Mouse (Mus musculus) testis, adult 2 months (tissue): ENCODE data around the gene Pnliprp1. TPM values are rescaled to one million over a fixed set of nuclear protein-coding genes. Genes with fewer than 3 reads are reported as not detected.

Experiments
- H3K27ac ChIP-seq: fragments of 200-500 bp; 2 replicates; pipeline ENCODE4 v1.5.1; 2012; ENCODE audit warnings: low read depth, low read length; ENCODE audit not compliant: control insufficient read depth, insufficient read depth
- H3K27me3 ChIP-seq: fragments of 200-500 bp; 2 replicates; pipeline ENCODE4 v1.6.1; 2012; ENCODE audit warnings: mild to moderate bottlenecking, low read length, moderate library complexity; ENCODE audit not compliant: control insufficient read depth, insufficient read depth
- H3K36me3 ChIP-seq: fragments of 200-500 bp; 2 replicates; pipeline ENCODE4 v1.6.1; 2012; ENCODE audit warnings: mild to moderate bottlenecking, low read length; ENCODE audit not compliant: control insufficient read depth, insufficient read depth
- H3K4me1 ChIP-seq: fragments of 200-500 bp; 2 replicates; pipeline ENCODE4 v1.6.1; 2012; ENCODE audit warnings: low read length; ENCODE audit not compliant: control insufficient read depth, insufficient read depth
- H3K4me3 ChIP-seq: fragments of 200-500 bp; 2 replicates; pipeline ENCODE4 v1.5.1; 2012; ENCODE audit warnings: low read depth, mild to moderate bottlenecking, low read length, moderate library complexity, mixed read lengths; ENCODE audit not compliant: control insufficient read depth
- CTCF ChIP-seq: fragments of 200-500 bp; IDR thresholded peaks from 2 replicates; pipeline ENCODE4 v1.5.1; 2012; ENCODE audit warnings: low read depth, mild to moderate bottlenecking, inconsistent platforms, low read length, moderate library complexity; ENCODE audit not compliant: control insufficient read depth, insufficient read depth, insufficient replicate concordance
- POLR2A ChIP-seq: fragments of 200-500 bp; IDR thresholded peaks from 2 replicates; pipeline ENCODE4 v1.6.1; 2012; ENCODE audit warnings: low read depth, mild to moderate bottlenecking, inconsistent platforms, low read length, moderate library complexity; ENCODE audit not compliant: control insufficient read depth
- polyA plus RNA-seq: library from polyadenylated mRNA; depleted of rRNA; stranded (reverse); fragments of >200 nt; gene quantifications from 2 replicates; pipeline ENCODE4 v1.2.3, GENCODE M21; 2012

Gene Pnliprp1
- polyA plus RNA-seq, 1 experiment: 0.19 TPM

- Histone ChIP-seq H3K4me1 (no peaks in the 10 kb centered on the region), H3K27me3 (no peaks in the 10 kb centered on the region), H3K4me3 (no peak overlapping the region), H3K27ac (no peak overlapping the region), H3K36me3 (no peaks in the 10 kb centered on the region)
- TF ChIP-seq CTCF (no peak), POLR2A (no peak)
Observed at GRCm38 (mm10) chr19:58747498-58748000, 18.9 kb downstream of the Pnliprp1 start.

DNA sequence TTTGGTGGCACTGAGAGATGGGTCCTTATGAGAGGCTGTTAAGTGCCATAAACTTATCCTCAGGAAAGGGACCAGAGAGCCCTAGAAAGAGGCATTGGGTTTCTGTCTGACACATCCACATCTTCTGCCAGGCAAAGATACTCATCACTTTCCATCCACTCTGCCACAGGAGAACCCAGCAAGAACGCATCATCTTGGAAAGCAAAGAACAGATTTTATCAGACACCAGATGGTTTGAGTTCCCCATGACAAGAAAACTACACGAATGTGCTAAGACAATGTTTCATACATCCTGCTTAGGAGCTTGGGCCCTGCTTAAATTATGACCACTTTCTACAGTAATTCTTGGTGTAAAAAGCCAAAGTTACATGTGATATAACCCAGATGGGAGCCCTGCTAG is 22.1 kb downstream of the Pnliprp1 start:
- Histone ChIP-seq H3K27ac (no peak overlapping the region), H3K4me3 (no peak overlapping the region; the same call in 1 of the 2 replicates), H3K27me3 (no peaks in the 10 kb centered on the region), H3K36me3 (no peaks in the 10 kb centered on the region), H3K4me1 (no peaks in the 10 kb centered on the region)
- TF ChIP-seq POLR2A: no peak
- no peak for TF ChIP-seq CTCF

DNA sequence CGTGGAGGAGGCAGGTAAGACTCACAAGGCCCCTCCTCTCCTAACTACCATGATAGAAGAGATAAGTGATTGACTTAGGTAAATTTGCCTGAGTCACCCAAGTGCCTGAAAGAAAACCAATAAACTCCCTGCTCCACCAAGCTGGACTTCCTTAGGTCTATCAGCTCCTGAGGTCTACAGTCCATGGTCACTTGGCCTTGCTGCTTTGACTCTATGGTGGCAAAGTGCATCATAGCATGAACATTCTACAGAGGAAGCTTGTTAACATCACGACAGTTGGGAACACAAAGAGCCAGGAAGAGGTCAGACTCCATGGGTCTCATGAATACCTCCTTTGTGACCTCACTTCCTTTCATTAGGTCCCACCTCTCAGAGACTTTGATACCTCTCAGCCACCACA is 22.8 kb downstream of the Pnliprp1 start:
- no peak for TF ChIP-seq CTCF
- no peak for TF ChIP-seq POLR2A
- Histone ChIP-seq H3K36me3 (no peaks in the 10 kb centered on the region), H3K4me1 (no peaks in the 10 kb centered on the region), H3K27ac (peak overlapping the region; percentile 60), H3K27me3 (no peaks in the 10 kb centered on the region), H3K4me3 (peak overlapping the region; percentile 74)

DNA sequence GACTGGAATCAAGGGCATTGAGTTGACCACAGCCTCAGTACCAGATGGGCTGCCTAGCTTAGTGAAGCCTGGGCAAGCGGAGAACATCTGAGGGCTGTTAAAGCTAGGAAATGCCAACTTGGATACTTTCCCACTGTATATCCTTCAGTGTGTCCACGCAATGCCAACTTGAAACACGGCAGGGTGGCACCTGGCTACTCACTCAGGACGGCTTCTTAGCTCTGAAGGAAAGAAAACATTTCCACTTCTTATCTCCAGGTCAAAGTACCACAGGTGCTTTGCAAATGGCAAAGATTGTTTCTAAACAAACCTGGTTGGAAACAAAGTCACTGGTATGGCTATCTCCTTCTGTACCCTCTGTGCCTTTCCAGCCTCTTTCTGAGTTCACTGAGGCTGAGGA is 30.2 kb downstream of the Pnliprp1 start:
- TF ChIP-seq CTCF (no peak), POLR2A (no peak)
- Histone ChIP-seq H3K27ac (no peak overlapping the region), H3K4me3 (peak overlapping the region; percentile 39; the same call in 1 of the 2 replicates), H3K36me3 (no peaks in the 10 kb centered on the region), H3K4me1 (peaks cover 4% of the 10 kb centered on the region), H3K27me3 (no peaks in the 10 kb centered on the region)

DNA sequence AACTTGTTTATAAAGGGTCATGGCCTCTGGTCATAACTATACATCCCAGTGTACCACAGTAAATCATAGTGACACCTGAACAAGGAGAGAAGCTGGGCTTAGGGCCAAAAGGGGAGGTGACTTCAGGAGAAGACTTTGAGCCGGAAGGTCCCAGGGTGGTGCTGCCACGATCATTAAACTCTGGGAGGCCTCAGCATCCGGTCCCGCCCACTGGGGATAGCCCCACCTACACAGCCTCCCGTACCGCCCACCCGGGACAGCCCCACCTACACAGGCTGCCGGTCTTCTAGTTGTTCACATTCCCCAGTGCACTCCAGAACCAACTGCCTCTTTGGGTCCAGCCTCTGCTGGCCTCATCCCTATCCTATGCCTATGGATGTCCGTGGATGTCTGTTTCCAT is 30.7 kb downstream of the Pnliprp1 start, which contains the start of gene Pnliprp2:
Pnliprp2 (plus strand) TSS at position 297 of the 400 bp plus-strand sequence.
- no peak within 1 kb of the TSS for H3K27ac ChIP-seq
- peak within 1 kb of the TSS; percentile 58 for H3K4me3 ChIP-seq
- no peak for TF ChIP-seq POLR2A
- TF ChIP-seq CTCF: no peak
- no peaks in the 10 kb centered on the region for H3K27me3 ChIP-seq
- H3K4me1 ChIP-seq: peaks cover 4% of the 10 kb centered on the region
- no peaks in the 10 kb centered on the region for H3K36me3 ChIP-seq

GRCm38 (mm10) chr19:58762316-58762715 is 33.6 kb downstream of the Pnliprp1 start:
- Histone ChIP-seq H3K4me1 (peaks cover 4% of the 10 kb centered on the region), H3K27me3 (no peaks in the 10 kb centered on the region), H3K36me3 (no peaks in the 10 kb centered on the region), H3K27ac (no peak overlapping the region), H3K4me3 (no peak overlapping the region)
- TF ChIP-seq CTCF (no peak), POLR2A (no peak)

GRCm38 (mm10) chr19:58762848-58763541 is 34.3 kb downstream of the Pnliprp1 start:
- Histone ChIP-seq H3K4me1 (peaks cover 4% of the 10 kb centered on the region), H3K36me3 (no peaks in the 10 kb centered on the region), H3K27ac (no peak overlapping the region), H3K4me3 (no peak overlapping the region), H3K27me3 (no peaks in the 10 kb centered on the region)
- TF ChIP-seq POLR2A: no peak
- TF ChIP-seq CTCF: peak; percentile 83; the same call in 1 of the 2 replicates

- H3K36me3 ChIP-seq: no peaks in the 10 kb centered on the region
- no peak overlapping the region for H3K27ac ChIP-seq
- TF ChIP-seq POLR2A: no peak
- no peak for TF ChIP-seq CTCF
- 0 out of 2 replicates have a peak, but pooled peaks cover 2% of the 10 kb centered on the region for H3K4me1 ChIP-seq
- H3K27me3 ChIP-seq: no peaks in the 10 kb centered on the region
- no peak overlapping the region for H3K4me3 ChIP-seq
Observed at GRCm38 (mm10) chr19:58767329-58767728, 38.6 kb downstream of the Pnliprp1 start.
